Mouse (Mus musculus) thymus, adult 2 months (tissue): ENCODE data around the gene Large2.

Experiments used
- CTCF ChIP-seq: fragments of 200-500 bp; IDR thresholded peaks from 2 replicates; pipeline ENCODE4 v1.5.1; 2012; ENCODE audit warnings: mild to moderate bottlenecking, control low read depth, low read length, moderate library complexity, borderline replicate concordance; ENCODE audit not compliant: control insufficient read depth, poor library complexity, insufficient read depth; ENCODE audit errors: extremely low read depth
- POLR2A ChIP-seq: fragments of 200-500 bp; IDR thresholded peaks from 2 replicates; pipeline ENCODE4 v1.6.1; 2012; ENCODE audit warnings: mild to moderate bottlenecking, low read length, control low read depth, moderate library complexity; ENCODE audit not compliant: control insufficient read depth, poor library complexity, insufficient read depth; ENCODE audit errors: extremely low read depth

- TF ChIP-seq POLR2A (no peak), CTCF (no peak)
These were observed 5.3 kb upstream of the Large2 start for GRCm38 (mm10) chr2:92379783-92380494.
